Mouse (Mus musculus) spleen, embryonic (tissue): ENCODE data around the gene 1700016D06Rik.
"Not testable (repeated sequence)": the region's sequence is repeated elsewhere in the genome, so short reads cannot be mapped to it uniquely, and the experiment has no call there.

Experiments used
- CTCF ChIA-PET: fragments of 350-600 bp; sonication (Branson Sonifier 250); formaldehyde crosslinking; loops from one replicate; lab custom pipeline; 2022; lab: Charles Lee

1700016D06Rik gene

GRCm38 (mm10) chr8:11701428-11701827, 565 bp upstream of the 1700016D06Rik start:
- CTCF ChIA-PET = interaction anchor here (0.7 kb wide), 1 partner anchor 813 kb away, joined by 3 read pairs; no protein-coding TSS in a partner anchor

GRCm38 (mm10) chr8:11700060-11701032, 517 bp downstream of the 1700016D06Rik start:
- CTCF ChIA-PET = interaction anchor here (0.7 kb wide), 1 partner anchor 814 kb away, joined by 3 read pairs; no protein-coding TSS in a partner anchor

- CTCF ChIA-PET = no interaction called here
These were observed 1.3 kb downstream of the 1700016D06Rik start for GRCm38 (mm10) chr8:11699442-11700001.

GRCm38 (mm10) chr8:11697467-11697866, 3.4 kb downstream of the 1700016D06Rik start:
- CTCF ChIA-PET = interaction anchor here (0.5 kb wide), 1 partner anchor 369 kb away, joined by 3 read pairs; no protein-coding TSS in a partner anchor

- CTCF ChIA-PET = interaction anchor here (0.6 kb wide), 1 partner anchor 1350 kb away, joined by 3 read pairs; no protein-coding TSS in a partner anchor
These were observed 4.7 kb downstream of the 1700016D06Rik start for GRCm38 (mm10) chr8:11696176-11696575.

- CTCF ChIA-PET = no interaction called here
These were observed 6.9 kb downstream of the 1700016D06Rik start for GRCm38 (mm10) chr8:11693972-11694371.

GRCm38 (mm10) chr8:11692455-11692854, 8.4 kb downstream of the 1700016D06Rik start:
- CTCF ChIA-PET = no interaction called here

GRCm38 (mm10) chr8:11691761-11692160, 9.1 kb downstream of the 1700016D06Rik start:
- CTCF ChIA-PET = no interaction called here

GRCm38 (mm10) chr8:11691284-11691683, 9.6 kb downstream of the 1700016D06Rik start:
- CTCF ChIA-PET = no interaction called here

- CTCF ChIA-PET = no interaction called here
These were observed 10.9 kb downstream of the 1700016D06Rik start for GRCm38 (mm10) chr8:11689945-11690344.

GRCm38 (mm10) chr8:11687251-11687650, 13.6 kb downstream of the 1700016D06Rik start:
- CTCF ChIA-PET = no interaction called here

- CTCF ChIA-PET = no interaction called here
These were observed 16.3 kb downstream of the 1700016D06Rik start for GRCm38 (mm10) chr8:11684558-11684957.

- CTCF ChIA-PET = no interaction called here
These were observed 32.6 kb downstream of the 1700016D06Rik start for GRCm38 (mm10) chr8:11668308-11668707.

GRCm38 (mm10) chr8:11666023-11666716, 34.7 kb downstream of the 1700016D06Rik start:
- CTCF ChIA-PET = not testable (repeated sequence)

- CTCF ChIA-PET = no interaction called here
These were observed 38.9 kb downstream of the 1700016D06Rik start for GRCm38 (mm10) chr8:11661969-11662368.

- CTCF ChIA-PET = no interaction called here
These were observed 50.8 kb downstream of the 1700016D06Rik start for GRCm38 (mm10) chr8:11650021-11650420.

GRCm38 (mm10) chr8:11643123-11643522, 57.7 kb downstream of the 1700016D06Rik start:
- CTCF ChIA-PET = interaction anchor here (0.5 to 0.6 kb wide), 2 partner anchors 9 to 741 kb away, joined by 3 to 9 read pairs; no protein-coding TSS in a partner anchor

- CTCF ChIA-PET = no interaction called here
These were observed 60.3 kb downstream of the 1700016D06Rik start for GRCm38 (mm10) chr8:11640606-11641005.

- CTCF ChIA-PET = no interaction called here
These were observed 63.3 kb downstream of the 1700016D06Rik start for GRCm38 (mm10) chr8:11637531-11637930.

- CTCF ChIA-PET = no interaction called here
These were observed 64.4 kb downstream of the 1700016D06Rik start for GRCm38 (mm10) chr8:11636324-11637057.

- CTCF ChIA-PET = no interaction called here
These were observed 65.2 kb downstream of the 1700016D06Rik start, which contains the start of gene Ankrd10 for GRCm38 (mm10) chr8:11635611-11636081. Gene Ankrd10 (minus strand): TSS chr8:11635757.
